Mouse (Mus musculus) CH12.LX (cell line): ENCODE data around the gene Myt1l. TPM values are rescaled to one million over a fixed set of nuclear protein-coding genes. Genes with fewer than 3 reads are reported as not detected.

Experiments
- DNase-seq: peaks from one replicate; pipeline ENCODE4 v3.0.0-alpha.2; 2013; ENCODE audit errors: extremely low read depth
- H3K27ac ChIP-seq: 2 replicates; pipeline ENCODE4 v1.5.1; 2012; ENCODE audit warnings: low read depth, mild to moderate bottlenecking, control low read depth, moderate library complexity; ENCODE audit not compliant: insufficient read depth
- H3K27me3 ChIP-seq: replicated peaks from 2 replicates; pipeline ENCODE3; 2012; ENCODE audit warnings: inconsistent platforms
- H3K36me3 ChIP-seq, 2 experiments: replicated peaks in 1 of 2; 2 replicates each; pipeline versions ENCODE3 to v1.6.1; 2012; ENCODE audit warnings: inconsistent platforms in 1 of 2, low read length in 1 of 2, mild to moderate bottlenecking in 1 of 2, mixed read lengths in 1 of 2, moderate library complexity in 1 of 2; ENCODE audit not compliant: control insufficient read depth in 1 of 2, insufficient read depth in 1 of 2
- H3K4me1 ChIP-seq, 2 experiments: 2 replicates each; pipeline ENCODE4 v1.6.1; 2012; ENCODE audit warnings: inconsistent platforms in 1 of 2, moderate library complexity in 1 of 2; ENCODE audit not compliant: insufficient read depth in 2 of 2, control insufficient read depth in 1 of 2
- H3K4me2 ChIP-seq: 2 replicates; pipeline ENCODE4 v1.6.1; 2012; ENCODE audit warnings: low read depth, mild to moderate bottlenecking, control low read depth; ENCODE audit not compliant: poor library complexity, insufficient read depth, severe bottlenecking
- H3K4me3 ChIP-seq, 3 experiments: fragments of 150-350 bp in 1 of 3; sonication (generic) in 1 of 3; replicated peaks in 1 of 3; 2 replicates each; pipeline versions ENCODE3 to v1.5.1; 2011 to 2012; ENCODE audit warnings: low read depth in 2 of 3, low read length in 2 of 3, mild to moderate bottlenecking in 2 of 3, moderate library complexity in 2 of 3, control low read depth in 1 of 3, improper control_type of control experiment in 1 of 3, inconsistent platforms in 1 of 3, mixed read lengths in 1 of 3; ENCODE audit not compliant: poor library complexity in 1 of 3
- H3K79me2 ChIP-seq: replicated peaks from 2 replicates; pipeline ENCODE4 v1.6.1; 2012; ENCODE audit warnings: mild to moderate bottlenecking, moderate library complexity; ENCODE audit not compliant: control insufficient read depth, poor library complexity, insufficient read depth, severe bottlenecking; ENCODE audit errors: extremely low read depth
- H3K9ac ChIP-seq: 2 replicates; pipeline ENCODE4 v1.6.1; 2012; ENCODE audit warnings: low read depth, mild to moderate bottlenecking, control low read depth, moderate library complexity; ENCODE audit not compliant: insufficient read depth
- H3K9me3 ChIP-seq: replicated peaks from 2 replicates; pipeline ENCODE3; 2012; ENCODE audit warnings: low read length, inconsistent platforms, mixed read lengths
- BHLHE40 ChIP-seq: IDR thresholded peaks from 2 replicates; pipeline ENCODE4 v1.6.1; 2011; ENCODE audit warnings: mild to moderate bottlenecking, low read depth, low read length, improper control_type of control experiment
- CHD1 ChIP-seq: IDR thresholded peaks from 2 replicates; pipeline ENCODE4 v1.6.1; 2012; ENCODE audit warnings: low read depth, low read length, improper control_type of control experiment, inconsistent platforms
- CHD2 ChIP-seq: IDR thresholded peaks from 2 replicates; pipeline ENCODE4 v1.6.1; 2011; ENCODE audit warnings: low read length, improper control_type of control experiment
- CTCF ChIP-seq, 2 experiments: IDR thresholded peaks in 1 of 2; conservative IDR thresholded peaks in 1 of 2; 2 replicates each; pipeline ENCODE4 v1.5.1; 2011 to 2012; ENCODE audit warnings: low read depth in 2 of 2, low read length in 2 of 2, improper control_type of control experiment in 1 of 2, inconsistent platforms in 1 of 2, mild to moderate bottlenecking in 1 of 2, moderate library complexity in 1 of 2
- E2F4 ChIP-seq: IDR thresholded peaks from 2 replicates; pipeline ENCODE4 v1.6.1; 2011; ENCODE audit warnings: low read depth, low read length, improper control_type of control experiment; ENCODE audit not compliant: insufficient replicate concordance
- ELF1 ChIP-seq: IDR thresholded peaks from 2 replicates; pipeline ENCODE4 v1.6.1; 2014; ENCODE audit warnings: low read depth, mild to moderate bottlenecking, inconsistent platforms, low read length, improper control_type of control experiment
- EP300 ChIP-seq: IDR thresholded peaks from 2 replicates; pipeline ENCODE4 v1.6.1; 2011; ENCODE audit warnings: low read length, improper control_type of control experiment
- ETS1 ChIP-seq: conservative IDR thresholded peaks from 2 replicates; pipeline ENCODE4 v1.6.1; 2012; ENCODE audit warnings: low read depth, mild to moderate bottlenecking, inconsistent platforms, low read length, improper control_type of control experiment, moderate library complexity
- HCFC1 ChIP-seq: IDR thresholded peaks from 2 replicates; pipeline ENCODE4 v1.6.1; 2012; ENCODE audit warnings: low read depth, mild to moderate bottlenecking, inconsistent platforms, low read length, improper control_type of control experiment
- IRF4 ChIP-seq: IDR thresholded peaks from 2 replicates; pipeline ENCODE4 v1.6.1; 2014; ENCODE audit warnings: low read depth, mild to moderate bottlenecking, inconsistent platforms, low read length, improper control_type of control experiment
- KAT2A ChIP-seq: IDR thresholded peaks from 2 replicates; pipeline ENCODE4 v1.6.1; 2012; ENCODE audit warnings: low read length, improper control_type of control experiment, inconsistent platforms; ENCODE audit not compliant: insufficient replicate concordance
- MAFK ChIP-seq: IDR thresholded peaks from 2 replicates; pipeline ENCODE4 v1.6.1; 2011; ENCODE audit warnings: low read length, improper control_type of control experiment; ENCODE audit not compliant: insufficient replicate concordance
- MAX ChIP-seq: IDR thresholded peaks from 2 replicates; pipeline ENCODE4 v1.6.1; 2011; ENCODE audit warnings: low read length, improper control_type of control experiment
- MEF2A ChIP-seq: IDR thresholded peaks from 2 replicates; pipeline ENCODE4 v1.6.1; 2014; ENCODE audit warnings: low read depth, mild to moderate bottlenecking, inconsistent platforms, low read length, improper control_type of control experiment, borderline replicate concordance
- MYC ChIP-seq: IDR thresholded peaks from 2 replicates; pipeline ENCODE4 v1.6.1; 2011; ENCODE audit warnings: low read depth, mild to moderate bottlenecking, improper control_type of control experiment, low read length
- NRF1 ChIP-seq: IDR thresholded peaks from 2 replicates; pipeline ENCODE4 v1.6.1; 2014; ENCODE audit warnings: low read depth, mild to moderate bottlenecking, inconsistent platforms, low read length, improper control_type of control experiment, moderate library complexity
- PAX5 ChIP-seq: IDR thresholded peaks from 2 replicates; pipeline ENCODE4 v1.6.1; 2012; ENCODE audit warnings: low read length, inconsistent platforms, mixed read lengths
- POLR2A ChIP-seq: IDR thresholded peaks from 2 replicates; pipeline ENCODE4 v1.6.1; 2011; ENCODE audit warnings: low read depth, mild to moderate bottlenecking, improper control_type of control experiment, low read length
- RAD21 ChIP-seq: IDR thresholded peaks from 2 replicates; pipeline ENCODE4 v1.6.1; 2011; ENCODE audit warnings: low read depth, mild to moderate bottlenecking, low read length, improper control_type of control experiment, moderate library complexity
- RCOR1 ChIP-seq: conservative IDR thresholded peaks from 2 replicates; pipeline ENCODE4 v1.6.1; 2012; ENCODE audit warnings: low read depth, mild to moderate bottlenecking, inconsistent platforms, low read length, improper control_type of control experiment
- SMC3 ChIP-seq: IDR thresholded peaks from 2 replicates; pipeline ENCODE4 v1.6.1; 2011; ENCODE audit warnings: low read depth, low read length, improper control_type of control experiment
- TBP ChIP-seq: conservative IDR thresholded peaks from 2 replicates; pipeline ENCODE4 v1.6.1; 2011; ENCODE audit warnings: low read depth, low read length, improper control_type of control experiment
- TCF12 ChIP-seq: IDR thresholded peaks from 2 replicates; pipeline ENCODE4 v1.6.1; 2014; ENCODE audit warnings: low read depth, mild to moderate bottlenecking, inconsistent platforms, low read length, improper control_type of control experiment
- UBTF ChIP-seq: IDR thresholded peaks from 2 replicates; pipeline ENCODE4 v1.6.1; 2012; ENCODE audit warnings: low read depth, mild to moderate bottlenecking, inconsistent platforms, low read length, improper control_type of control experiment, moderate library complexity
- USF1 ChIP-seq: IDR thresholded peaks from 2 replicates; pipeline ENCODE4 v1.6.1; 2014; ENCODE audit warnings: low read depth, mild to moderate bottlenecking, inconsistent platforms, low read length, improper control_type of control experiment
- USF2 ChIP-seq: conservative IDR thresholded peaks from 2 replicates; pipeline ENCODE4 v1.6.1; 2011; ENCODE audit warnings: low read depth, low read length, improper control_type of control experiment
- ZC3H11A ChIP-seq: IDR thresholded peaks from 2 replicates; pipeline ENCODE4 v1.6.1; 2012; ENCODE audit warnings: low read depth, mild to moderate bottlenecking, inconsistent platforms, low read length, improper control_type of control experiment
- ZKSCAN1 ChIP-seq: IDR thresholded peaks from 2 replicates; pipeline ENCODE4 v1.6.1; 2012; ENCODE audit warnings: low read depth, inconsistent platforms, low read length, improper control_type of control experiment, borderline replicate concordance
- ZMIZ1 ChIP-seq: IDR thresholded peaks from 2 replicates; pipeline ENCODE4 v1.6.1; 2012; ENCODE audit warnings: low read depth, mild to moderate bottlenecking, inconsistent platforms, low read length, improper control_type of control experiment
- dilution Hi-C: fragments of 300-500 bp; cut with MboI; formaldehyde crosslinking; loops from 2 replicates; pipeline ENCODE4 v1.14.3; 2020; ENCODE audit warnings: low sequenced_read_pairs; ENCODE audit not compliant: extremely low pct_unique_long_range_greater_than_20kb, extremely low pct_ligation_motif_present
- in situ Hi-C: fragments of 300-500 bp; cut with MboI; formaldehyde crosslinking; loops from 3 replicates; pipeline ENCODE4 v1.14.3; 2019; ENCODE audit warnings: low sequenced_read_pairs, low pct_ligation_motif_present, low pct_unique_long_range_greater_than_20kb, mixed read lengths
- polyA plus RNA-seq: library from polyadenylated mRNA; unstranded; fragments of >175 nt; gene quantifications from 2 replicates; pipeline ENCODE4 v1.2.1, GENCODE M21; 2012; ENCODE audit warnings: low read depth; ENCODE audit not compliant: insufficient read length
- total RNA-seq, 2 experiments: library from RNA; depleted of rRNA; stranded (reverse); fragments of 300-350 nt in 1 of 2; fragments of >200 nt in 1 of 2; gene quantifications; 2 replicates each; pipeline ENCODE4 v1.2.3; 2012 to 2014

The Myt1l gene
- total and polyA plus RNA-seq, 3 experiments, result 0.31 to 1.1 TPM; not detected in 1

DNA sequence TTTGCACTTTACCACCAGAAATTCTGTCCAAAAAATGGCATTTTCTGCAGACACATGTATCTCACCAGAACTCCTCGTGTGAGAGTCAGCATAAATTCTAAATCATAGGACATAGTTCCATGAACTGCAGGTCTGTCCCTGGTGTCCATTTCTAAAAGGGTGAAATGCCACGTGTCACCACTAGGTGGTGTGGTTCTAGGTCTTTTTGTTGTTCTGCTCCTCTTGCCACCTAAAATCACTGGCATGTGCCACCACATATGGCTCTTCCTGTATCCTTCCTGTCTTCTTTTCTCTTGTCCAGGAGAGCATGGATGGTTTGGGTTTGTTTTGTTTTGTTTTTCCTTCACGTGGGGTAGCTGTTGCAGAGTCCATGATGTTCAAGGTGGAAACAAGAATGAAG is 366.5 kb downstream of the Myt1l start:
- H3K27me3 ChIP-seq, result no peaks in the 10 kb centered on the region
- H3K4me3 ChIP-seq, result no peak overlapping the region
- H3K9me3 ChIP-seq, result no peaks in the 10 kb centered on the region
- no peaks in the 10 kb centered on the region for H3K79me2 ChIP-seq
- H3K4me1 ChIP-seq, result peaks cover 5 to 22% of the 10 kb centered on the region in 2 experiments; a peak in 3 of 4 replicates
- peak; percentile 58 for DNase-seq
- H3K36me3 ChIP-seq, result no peaks in the 10 kb centered on the region
- H3K9ac ChIP-seq, result no peak overlapping the region
- TF ChIP-seq E2F4 (no peak), USF1 (no peak), KAT2A (no peak), PAX5 (no peak), EP300 (no peak), ZC3H11A (no peak), MAFK (no peak), MAX (peak; percentile 91), SMC3 (peak; percentile 28; the same call in 1 of the 2 replicates), CTCF (conservative IDR thresholded peaks at IDR 0.05 in 1 of 2, IDR thresholded peaks at IDR 0.05 in 1 of 2; ENCODE audit: low read depth in 2 of 2, low read length in 2 of 2) (peak; percentile 68 to 98), MYC (no peak), RCOR1 (no peak), CHD1 (no peak), USF2 (no peak), ETS1 (no peak), NRF1 (no peak), RAD21 (peak; percentile 23), TCF12 (no peak), MEF2A (no peak)
- dilution Hi-C loops, result no loop called here
- H3K27ac ChIP-seq, result no peak overlapping the region
- H3K4me2 ChIP-seq, result no peak overlapping the region
- in situ Hi-C loops, result no loop called here

DNA sequence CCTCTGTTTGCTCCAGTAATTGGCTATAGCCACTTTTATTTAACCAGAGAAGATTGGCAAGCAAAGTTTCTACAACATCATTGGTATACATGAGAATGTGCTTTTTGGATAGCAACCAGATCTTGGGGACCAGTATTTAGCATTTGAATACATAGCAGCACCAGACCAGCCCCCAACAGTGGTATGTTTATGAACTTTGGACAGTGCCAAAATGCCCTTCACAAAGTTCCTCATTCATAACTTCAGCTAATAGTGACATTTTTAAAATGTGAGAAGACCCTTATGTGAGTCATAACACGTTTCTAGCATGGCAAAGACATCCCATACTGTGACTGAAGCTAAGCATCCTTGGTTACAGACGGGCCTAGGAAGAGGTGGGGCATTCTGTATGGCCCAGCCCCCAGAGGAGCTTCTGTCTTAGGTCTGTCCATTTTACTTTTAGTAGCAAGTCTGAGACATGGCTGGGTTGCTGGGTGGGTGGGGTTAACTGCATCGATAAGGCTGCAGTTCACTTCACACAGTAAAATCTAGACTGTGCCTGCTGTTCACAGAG is 369.4 kb downstream of the Myt1l start:
- Histone ChIP-seq H3K4me1 (peaks cover 5 to 22% of the 10 kb centered on the region in 2 experiments; a peak in 3 of 4 replicates), H3K9ac (no peak overlapping the region), H3K27me3 (no peaks in the 10 kb centered on the region), H3K9me3 (no peaks in the 10 kb centered on the region), H3K27ac (no peak overlapping the region), H3K4me3 (no peak overlapping the region), H3K36me3 (no peaks in the 10 kb centered on the region), H3K4me2 (no peak overlapping the region), H3K79me2 (no peaks in the 10 kb centered on the region)
- TF ChIP-seq IRF4 (no peak), CHD1 (no peak), USF2 (no peak), ETS1 (no peak), UBTF (no peak), ZMIZ1 (no peak), TBP (no peak), CHD2 (no peak), MAX (no peak), E2F4 (no peak), ZKSCAN1 (no peak), MYC (no peak), BHLHE40 (no peak), SMC3 (no peak), POLR2A (no peak), KAT2A (no peak), HCFC1 (no peak), ELF1 (no peak)
- in situ Hi-C loops, result no loop called here
- DNase-seq, result no peak
- dilution Hi-C loops, result no loop called here
